Mouse (Mus musculus) heart, embryonic 12.5 days (tissue): ENCODE results near the gene Rad9a. TPM values are rescaled to one million over a fixed set of nuclear protein-coding genes. Genes with fewer than 3 reads are reported as not detected.

Source experiments
- microRNA-seq: library from miRNA; unstranded; fragments of <30 nt; microRNA quantifications from one replicate; pipeline ENCODE4, GENCODE M21; 2017
- polyA plus RNA-seq: library from polyadenylated mRNA; unstranded; fragments of >200 nt; fragmentation: Nextera tagmentation; extraction: Ambion mirVana; gene quantifications from 2 replicates; pipeline ENCODE4 v1.2.1, GENCODE M21; 2016

Gene Rad9a
- polyA plus RNA-seq, 1 experiment from 2014 or later, result 22.6 TPM

Small RNAs within 50 kb of the gene (microRNA-seq; reads per million reads assigned to microRNA genes)
- gene Gm26115, result not detected

Other genes starting within 250 kb of the Rad9a start
- gene Aldh3b3, start 243.0 kb downstream of the Rad9a start, polyA plus RNA-seq, result not detected in 2 replicates
- 0.40 and 0.86 TPM in 2 replicates for gene Aldh3b2, start 229.3 kb downstream of the Rad9a start, polyA plus RNA-seq
- 9.3 and 9.5 TPM in 2 replicates for gene Acy3, start 215.1 kb downstream of the Rad9a start, polyA plus RNA-seq
- gene Tbx10, start 208.9 kb downstream of the Rad9a start, polyA plus RNA-seq, result not detected in 2 replicates
- 41.0 and 44.7 TPM in 2 replicates for gene Nudt8, start 201.1 kb downstream of the Rad9a start, polyA plus RNA-seq
- 4.2 and 4.6 TPM in 2 replicates for gene Gm49405, start 201.0 kb downstream of the Rad9a start, polyA plus RNA-seq
- gene Doc2g, start 198.3 kb downstream of the Rad9a start, polyA plus RNA-seq, result 74.6 and 84.9 TPM in 2 replicates
- 402 and 417 TPM in 2 replicates for gene Ndufv1, start 188.9 kb downstream of the Rad9a start, polyA plus RNA-seq
- 346 and 369 TPM in 2 replicates for gene Gstp1, start 163.7 kb downstream of the Rad9a start, polyA plus RNA-seq
- gene Gstp2, start 155.6 kb downstream of the Rad9a start, polyA plus RNA-seq, result 3.6 and 7.1 TPM in 2 replicates
- 0.69 TPM in 1 of 2 replicates, not detected in the other for gene Gstp3, start 142.1 kb downstream of the Rad9a start, polyA plus RNA-seq
- not detected in 2 replicates for gene Cabp2, start 120.1 kb downstream of the Rad9a start, polyA plus RNA-seq
- gene Cdk2ap2, start 104.5 kb downstream of the Rad9a start, polyA plus RNA-seq, result 54.4 and 57.6 TPM in 2 replicates
- gene Pitpnm1, start 101.7 kb downstream of the Rad9a start, polyA plus RNA-seq, result 23.3 and 23.5 TPM in 2 replicates
- 80.4 and 82.6 TPM in 2 replicates for gene Aip, start 75.8 kb downstream of the Rad9a start, polyA plus RNA-seq
- gene Gpr152, start 61.9 kb downstream of the Rad9a start, polyA plus RNA-seq, result not detected in 2 replicates
- gene Cabp4, start 57.6 kb downstream of the Rad9a start, polyA plus RNA-seq, result 0.13 TPM in 1 of 2 replicates, not detected in the other
- gene Coro1b, start 53.0 kb downstream of the Rad9a start, polyA plus RNA-seq, result 115 and 122 TPM in 2 replicates
- gene Ptprcap, start 48.1 kb downstream of the Rad9a start, polyA plus RNA-seq, result 0.73 and 1.1 TPM in 2 replicates
- 52.9 and 55.7 TPM in 2 replicates for gene Rps6kb2, start 38.3 kb downstream of the Rad9a start, polyA plus RNA-seq
- gene Carns1, start 26.2 kb downstream of the Rad9a start, polyA plus RNA-seq, result 2.5 and 3.6 TPM in 2 replicates
- gene Tbc1d10c, start 10.4 kb downstream of the Rad9a start, polyA plus RNA-seq, result 1.5 and 1.6 TPM in 2 replicates
- gene Ppp1ca, start 9.6 kb downstream of the Rad9a start, polyA plus RNA-seq, result 627 and 649 TPM in 2 replicates
- gene Clcf1, start 12.6 kb upstream of the Rad9a start, polyA plus RNA-seq, result 1.3 and 1.4 TPM in 2 replicates
- not detected in 2 replicates for gene AC109138.7, start 12.7 kb upstream of the Rad9a start, polyA plus RNA-seq
- 16.6 and 19.4 TPM in 2 replicates for gene Pold4, start 30.2 kb upstream of the Rad9a start, polyA plus RNA-seq
- 4.5 and 4.7 TPM in 2 replicates for gene Ssh3, start 67.5 kb upstream of the Rad9a start, polyA plus RNA-seq
- gene Ankrd13d, start 81.5 kb upstream of the Rad9a start, polyA plus RNA-seq, result 1.6 and 2.0 TPM in 2 replicates
- gene Grk2, start 104.6 kb upstream of the Rad9a start, polyA plus RNA-seq, result 12.6 and 15.6 TPM in 2 replicates
- gene Kdm2a, start 196.6 kb upstream of the Rad9a start, polyA plus RNA-seq, result 50.9 and 57.7 TPM in 2 replicates
- gene Rhod, start 237.8 kb upstream of the Rad9a start, polyA plus RNA-seq, result 23.8 and 25.6 TPM in 2 replicates